Mouse (Mus musculus): ENCODE results near the gene Dapp1. TPM values are rescaled to one million over a fixed set of nuclear protein-coding genes. Genes with fewer than 3 reads are reported as not detected.

The Dapp1 gene
- polyA plus RNA-seq, 1 experiment from 2014 or later: 3.7 TPM

GRCm38 (mm10) chr3:137891089-137891488, 90.3 kb downstream of the Dapp1 start:
- Histone ChIP-seq H3K27me3 (ENCODE audit: control insufficient read depth, insufficient read depth, low read length) (no peaks in the 10 kb centered on the region), H3K4me1 (replicated peaks; ENCODE audit: control insufficient read depth, insufficient read depth, low read length) (no peaks in the 10 kb centered on the region), H3K9ac (ENCODE audit: low read depth, low read length) (no peak overlapping the region), H3K9me3 (ENCODE audit: control insufficient read depth, low read length) (no peaks in the 10 kb centered on the region), H3K27ac (ENCODE audit: low read depth, low read length) (no peak overlapping the region), H3K36me3 (ENCODE audit: control insufficient read depth, insufficient read depth, low read length) (no peaks in the 10 kb centered on the region), H3K4me3 (ENCODE audit: low read depth, low read length) (no peak overlapping the region), H3K4me2 (replicated peaks; ENCODE audit: low read depth, low read length) (no peak overlapping the region)
- 85% methylated on average over 3 of the region's 3 CpGs for WGBS
- DNase-seq (ENCODE audit: low spot score): no peak
- ATAC-seq (ENCODE audit: low FRiP score): no peak

GRCm38 (mm10) chr3:137887961-137888360, 93.4 kb downstream of the Dapp1 start:
- H3K4me2 ChIP-seq (replicated peaks; ENCODE audit: low read depth, low read length): no peak overlapping the region
- H3K4me1 ChIP-seq (replicated peaks; ENCODE audit: control insufficient read depth, insufficient read depth, low read length): no peaks in the 10 kb centered on the region
- H3K4me3 ChIP-seq (ENCODE audit: low read depth, low read length): no peak overlapping the region
- no peak overlapping the region for H3K27ac ChIP-seq (ENCODE audit: low read depth, low read length)
- 72% methylated on average over 7 of the region's 7 CpGs for WGBS
- H3K9ac ChIP-seq (ENCODE audit: low read depth, low read length): no peak overlapping the region
- ATAC-seq (ENCODE audit: low FRiP score) (no peak), DNase-seq (ENCODE audit: low spot score) (no peak)
- no peaks in the 10 kb centered on the region for H3K9me3 ChIP-seq (ENCODE audit: control insufficient read depth, low read length)
- no peaks in the 10 kb centered on the region for H3K36me3 ChIP-seq (ENCODE audit: control insufficient read depth, insufficient read depth, low read length)
- no peaks in the 10 kb centered on the region for H3K27me3 ChIP-seq (ENCODE audit: control insufficient read depth, insufficient read depth, low read length)

- Histone ChIP-seq H3K36me3 (ENCODE audit: control insufficient read depth, insufficient read depth, low read length) (0 out of 2 replicates have a peak, but pooled peaks cover 2% of the 10 kb centered on the region), H3K4me2 (replicated peaks; ENCODE audit: low read depth, low read length) (no peak overlapping the region), H3K27ac (ENCODE audit: low read depth, low read length) (no peak overlapping the region), H3K4me3 (ENCODE audit: low read depth, low read length) (no peak overlapping the region), H3K27me3 (ENCODE audit: control insufficient read depth, insufficient read depth, low read length) (no peaks in the 10 kb centered on the region), H3K9me3 (ENCODE audit: control insufficient read depth, low read length) (no peaks in the 10 kb centered on the region), H3K9ac (ENCODE audit: low read depth, low read length) (no peak overlapping the region), H3K4me1 (replicated peaks; ENCODE audit: control insufficient read depth, insufficient read depth, low read length) (no peaks in the 10 kb centered on the region)
- ATAC-seq (ENCODE audit: low FRiP score) (no peak), DNase-seq (ENCODE audit: low spot score) (no peak)
- 87% methylated on average over 5 of the region's 5 CpGs for WGBS
Measured at GRCm38 (mm10) chr3:137881093-137881492, 100.3 kb downstream of the Dapp1 start.

Other genes starting within 250 kb of the Dapp1 start
- 2,789 and 2,825 TPM in 2 replicates for gene H2afz, start 117.1 kb downstream of the Dapp1 start, polyA plus RNA-seq (2014; fragmentation: Nextera tagmentation; extraction: Ambion mirVana)
- gene Dnajb14, start 113.9 kb downstream of the Dapp1 start, polyA plus RNA-seq (2014; fragmentation: Nextera tagmentation; extraction: Ambion mirVana): 9.2 and 10.4 TPM in 2 replicates
- 96.9 and 103 TPM in 2 replicates for gene Lamtor3, start 63.0 kb downstream of the Dapp1 start, polyA plus RNA-seq (2014; fragmentation: Nextera tagmentation; extraction: Ambion mirVana)
- 0.17 and 0.20 TPM in 2 replicates for gene 1110002E22Rik, start 83.5 kb upstream of the Dapp1 start, polyA plus RNA-seq (2014; fragmentation: Nextera tagmentation; extraction: Ambion mirVana)
- gene Gm5105, start 85.8 kb upstream of the Dapp1 start, polyA plus RNA-seq (2014; fragmentation: Nextera tagmentation; extraction: Ambion mirVana): not detected in 2 replicates
- 12.4 and 17.0 TPM in 2 replicates for gene Trmt10a, start 161.9 kb upstream of the Dapp1 start, polyA plus RNA-seq (2014; fragmentation: Nextera tagmentation; extraction: Ambion mirVana)
- 10.2 and 13.4 TPM in 2 replicates for gene Mttp, start 163.4 kb upstream of the Dapp1 start, polyA plus RNA-seq (2014; fragmentation: Nextera tagmentation; extraction: Ambion mirVana)
- gene 4930579F01Rik, start 212.3 kb upstream of the Dapp1 start, polyA plus RNA-seq (2014; fragmentation: Nextera tagmentation; extraction: Ambion mirVana): not detected in 2 replicates
- 0.08 and 0.22 TPM in 2 replicates for gene Adh7, start 236.2 kb upstream of the Dapp1 start, polyA plus RNA-seq (2014; fragmentation: Nextera tagmentation; extraction: Ambion mirVana)